Mouse (Mus musculus): ENCODE measurements around the gene Prpf18. TPM values are rescaled to one million over a fixed set of nuclear protein-coding genes. Genes with fewer than 3 reads are reported as not detected.

The Prpf18 gene
- polyA plus RNA-seq, 1 experiment from 2014 or later = 15.6 TPM

- Histone ChIP-seq H3K36me3 (ENCODE audit: control insufficient read depth, insufficient read depth, low read length) (no peaks in the 10 kb centered on the region; the same call in 1 of the 2 replicates), H3K9ac (ENCODE audit: low read length) (no peak overlapping the region), H3K4me1 (replicated peaks; ENCODE audit: control insufficient read depth, insufficient read depth) (no peaks in the 10 kb centered on the region), H3K27me3 (ENCODE audit: control insufficient read depth, insufficient read depth, low read length) (no peaks in the 10 kb centered on the region), H3K4me3 (ENCODE audit: low read depth, low read length) (no peak overlapping the region), H3K9me3 (ENCODE audit: control insufficient read depth, low read length) (no peaks in the 10 kb centered on the region), H3K27ac (replicated peaks) (peak overlapping the region; percentile 71), H3K4me2 (replicated peaks; ENCODE audit: low read depth) (no peak overlapping the region)
- DNase-seq (ENCODE audit: low spot score) = no peak
- ATAC-seq (ENCODE audit: low FRiP score, low TSS enrichment) = no peak
- TF ChIP-seq CTCF (IDR thresholded peaks at IDR 0.05; ENCODE audit: low read depth) (no peak), EP300 (optimal IDR thresholded peaks at IDR 0.05) (no peak)
- 46% methylated on average over 8 of the region's 8 CpGs for WGBS
These were observed 72.4 kb downstream of the Prpf18 start for GRCm38 (mm10) chr2:4579357-4580068.

DNA sequence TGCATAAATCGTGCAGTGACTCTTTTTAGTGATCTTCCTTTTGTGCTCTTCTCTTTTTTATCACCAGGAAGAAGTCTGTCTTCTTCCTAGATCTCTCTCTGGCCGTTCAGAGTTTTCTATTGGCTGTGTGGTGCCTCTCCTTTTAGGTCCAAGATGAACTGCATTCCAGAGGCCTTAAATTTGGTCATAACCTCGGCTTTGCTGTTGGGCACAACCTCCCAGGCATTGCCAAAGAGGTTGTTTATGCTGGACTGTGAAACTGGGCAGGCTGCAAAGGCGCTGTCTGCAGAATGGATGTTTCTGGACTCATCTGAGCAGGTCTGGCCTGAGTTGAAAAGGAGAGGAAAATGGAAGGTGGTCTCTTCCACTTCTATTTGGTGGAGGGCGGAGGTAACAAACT is 73.6 kb downstream of the Prpf18 start:
- 61% methylated on average over 5 of the region's 5 CpGs for WGBS
- no peaks in the 10 kb centered on the region for H3K4me1 ChIP-seq (replicated peaks; ENCODE audit: control insufficient read depth, insufficient read depth)
- no peaks in the 10 kb centered on the region for H3K27me3 ChIP-seq (ENCODE audit: control insufficient read depth, insufficient read depth, low read length)
- ATAC-seq (ENCODE audit: low FRiP score, low TSS enrichment) (peak; percentile 67; the same call in 1 of the 2 replicates), DNase-seq (ENCODE audit: low spot score) (no peak)
- no peak overlapping the region for H3K4me3 ChIP-seq (ENCODE audit: low read depth, low read length)
- no peaks in the 10 kb centered on the region for H3K9me3 ChIP-seq (ENCODE audit: control insufficient read depth, low read length)
- no peak overlapping the region for H3K4me2 ChIP-seq (replicated peaks; ENCODE audit: low read depth)
- H3K36me3 ChIP-seq (ENCODE audit: control insufficient read depth, insufficient read depth, low read length) = peaks cover 4% of the 10 kb centered on the region
- peak overlapping the region; percentile 50 for H3K27ac ChIP-seq (replicated peaks)
- no peak overlapping the region for H3K9ac ChIP-seq (ENCODE audit: low read length)
- TF ChIP-seq CTCF (IDR thresholded peaks at IDR 0.05; ENCODE audit: low read depth) (no peak), EP300 (optimal IDR thresholded peaks at IDR 0.05) (no peak)

GRCm38 (mm10) chr2:4575975-4576374 is 75.9 kb downstream of the Prpf18 start:
- H3K4me2 ChIP-seq (replicated peaks; ENCODE audit: low read depth) = no peak overlapping the region
- WGBS = 69% methylated on average over 7 of the region's 7 CpGs
- no peak overlapping the region for H3K4me3 ChIP-seq (ENCODE audit: low read depth, low read length)
- H3K9me3 ChIP-seq (ENCODE audit: control insufficient read depth, low read length) = no peaks in the 10 kb centered on the region
- no peak for ATAC-seq (ENCODE audit: low FRiP score, low TSS enrichment)
- no peaks in the 10 kb centered on the region for H3K4me1 ChIP-seq (replicated peaks; ENCODE audit: control insufficient read depth, insufficient read depth)
- no peak overlapping the region for H3K27ac ChIP-seq (replicated peaks)
- no peak for DNase-seq (ENCODE audit: low spot score)
- H3K36me3 ChIP-seq (ENCODE audit: control insufficient read depth, insufficient read depth, low read length) = peaks cover 12% of the 10 kb centered on the region
- no peaks in the 10 kb centered on the region for H3K27me3 ChIP-seq (ENCODE audit: control insufficient read depth, insufficient read depth, low read length)
- TF ChIP-seq CTCF (IDR thresholded peaks at IDR 0.05; ENCODE audit: low read depth) (no peak), EP300 (optimal IDR thresholded peaks at IDR 0.05) (no peak)
- H3K9ac ChIP-seq (ENCODE audit: low read length) = no peak overlapping the region

DNA sequence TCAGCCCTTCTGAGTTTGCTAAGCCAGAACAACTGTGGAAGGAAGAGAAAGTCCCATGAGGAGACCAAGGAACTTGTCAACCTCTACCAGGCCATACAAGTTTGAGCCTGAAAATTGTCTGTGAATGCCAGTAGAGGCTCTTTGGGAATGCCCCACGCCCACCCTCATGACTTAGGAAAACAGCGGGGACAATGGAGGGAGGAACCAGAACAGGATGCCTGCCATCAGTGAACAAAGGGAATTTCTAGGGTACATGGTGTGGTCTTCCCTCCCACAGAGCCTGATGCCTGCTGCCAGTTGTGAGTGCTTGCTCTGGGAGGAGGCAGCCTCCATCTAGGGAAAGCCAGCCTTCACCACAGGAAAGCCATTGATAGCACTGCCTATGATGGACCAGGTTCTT is 76.8 kb downstream of the Prpf18 start:
- peaks cover 12% of the 10 kb centered on the region for H3K36me3 ChIP-seq (ENCODE audit: control insufficient read depth, insufficient read depth, low read length)
- no peaks in the 10 kb centered on the region for H3K4me1 ChIP-seq (replicated peaks; ENCODE audit: control insufficient read depth, insufficient read depth)
- no peak for DNase-seq (ENCODE audit: low spot score)
- H3K9me3 ChIP-seq (ENCODE audit: control insufficient read depth, low read length) = no peaks in the 10 kb centered on the region
- TF ChIP-seq CTCF (IDR thresholded peaks at IDR 0.05; ENCODE audit: low read depth) (no peak), EP300 (optimal IDR thresholded peaks at IDR 0.05) (no peak)
- H3K27ac ChIP-seq (replicated peaks) = no peak overlapping the region
- H3K4me2 ChIP-seq (replicated peaks; ENCODE audit: low read depth) = no peak overlapping the region
- no peak overlapping the region for H3K9ac ChIP-seq (ENCODE audit: low read length)
- no peaks in the 10 kb centered on the region for H3K27me3 ChIP-seq (ENCODE audit: control insufficient read depth, insufficient read depth, low read length)
- H3K4me3 ChIP-seq (ENCODE audit: low read depth, low read length) = no peak overlapping the region
- no peak for ATAC-seq (ENCODE audit: low FRiP score, low TSS enrichment)
- WGBS = 79% methylated on average over 2 of the region's 2 CpGs

- ATAC-seq (ENCODE audit: low FRiP score, low TSS enrichment) = no peak
- no peak overlapping the region for H3K4me3 ChIP-seq (ENCODE audit: low read depth, low read length)
- no peak overlapping the region for H3K27ac ChIP-seq (replicated peaks)
- DNase-seq (ENCODE audit: low spot score) = no peak
- H3K9me3 ChIP-seq (ENCODE audit: control insufficient read depth, low read length) = no peaks in the 10 kb centered on the region
- H3K4me1 ChIP-seq (replicated peaks; ENCODE audit: control insufficient read depth, insufficient read depth) = no peaks in the 10 kb centered on the region
- no peak for TF ChIP-seq CTCF (IDR thresholded peaks at IDR 0.05; ENCODE audit: low read depth)
- TF ChIP-seq EP300 (optimal IDR thresholded peaks at IDR 0.05) = no peak
- no peak overlapping the region for H3K4me2 ChIP-seq (replicated peaks; ENCODE audit: low read depth)
- no peak overlapping the region for H3K9ac ChIP-seq (ENCODE audit: low read length)
- H3K36me3 ChIP-seq (ENCODE audit: control insufficient read depth, insufficient read depth, low read length) = peaks cover 12% of the 10 kb centered on the region
- no peaks in the 10 kb centered on the region for H3K27me3 ChIP-seq (ENCODE audit: control insufficient read depth, insufficient read depth, low read length)
- WGBS = 95% methylated on average over 5 of the region's 5 CpGs
These were observed 77.7 kb downstream of the Prpf18 start for GRCm38 (mm10) chr2:4574251-4574650.

- Histone ChIP-seq H3K27ac (replicated peaks) (no peak overlapping the region), H3K9ac (ENCODE audit: low read length) (no peak overlapping the region), H3K4me1 (replicated peaks; ENCODE audit: control insufficient read depth, insufficient read depth) (no peaks in the 10 kb centered on the region; the same call in 1 of the 2 replicates), H3K4me2 (replicated peaks; ENCODE audit: low read depth) (no peak overlapping the region), H3K36me3 (ENCODE audit: control insufficient read depth, insufficient read depth, low read length) (peaks cover 12% of the 10 kb centered on the region), H3K4me3 (ENCODE audit: low read depth, low read length) (no peak overlapping the region), H3K27me3 (ENCODE audit: control insufficient read depth, insufficient read depth, low read length) (no peaks in the 10 kb centered on the region), H3K9me3 (ENCODE audit: control insufficient read depth, low read length) (no peaks in the 10 kb centered on the region)
- no peak for TF ChIP-seq EP300 (optimal IDR thresholded peaks at IDR 0.05)
- TF ChIP-seq CTCF (IDR thresholded peaks at IDR 0.05; ENCODE audit: low read depth) = peak; percentile 40
- no peak for ATAC-seq (ENCODE audit: low FRiP score, low TSS enrichment)
- 45% methylated on average over 4 of the region's 4 CpGs for WGBS
- DNase-seq (ENCODE audit: low spot score) = no peak
These were observed 78.5 kb downstream of the Prpf18 start for GRCm38 (mm10) chr2:4573386-4573785.
